Mouse (Mus musculus): Measurements from ENCODE around the gene Pik3cg. TPM values are rescaled to one million over a fixed set of nuclear protein-coding genes. Genes with fewer than 3 reads are reported as not detected.

The Pik3cg gene
- total RNA-seq, 4 experiments from 2014 or later = 1.9 to 3.9 (median 3.0) TPM

DNA sequence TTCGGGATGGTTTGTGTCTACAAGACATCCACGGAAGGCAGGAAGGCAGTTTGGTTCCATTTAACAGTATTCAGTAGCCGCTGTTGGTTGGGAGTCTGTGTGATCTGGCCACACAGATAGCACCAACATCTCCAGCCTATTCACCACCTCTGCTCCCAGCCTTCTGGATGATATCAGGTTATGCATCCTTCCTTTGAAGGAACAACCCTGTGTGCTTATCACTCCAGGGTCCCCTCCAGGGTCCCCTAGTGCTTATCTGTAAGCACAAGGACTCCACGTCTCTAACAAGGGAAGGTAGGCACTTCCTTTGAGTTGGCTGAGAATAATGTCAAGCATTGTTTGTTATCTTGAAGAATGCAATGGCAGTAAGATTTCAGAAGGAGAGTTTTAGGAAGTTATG lies 65.3 kb downstream of the Pik3cg start:
- no peak for DNase-seq

DNA sequence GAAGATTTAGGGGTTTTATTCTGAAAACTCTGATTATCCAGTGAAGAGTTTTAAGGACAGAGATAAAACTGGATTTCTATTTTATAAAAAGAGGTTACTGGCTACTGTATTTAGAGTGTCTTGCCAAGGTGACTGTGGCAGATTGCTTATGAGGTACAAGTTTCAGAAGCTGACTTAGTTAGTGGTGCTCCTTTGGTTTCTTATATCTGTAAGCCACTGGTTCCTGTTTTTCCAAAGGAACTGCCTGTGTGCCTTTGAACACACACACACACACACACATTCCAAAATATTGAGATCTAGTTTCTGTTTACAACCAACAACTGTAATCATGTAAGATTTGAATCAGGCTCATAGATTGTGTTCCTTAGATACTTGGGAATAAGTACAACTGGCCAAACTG lies 66.7 kb downstream of the Pik3cg start:
- no peak for DNase-seq

DNA sequence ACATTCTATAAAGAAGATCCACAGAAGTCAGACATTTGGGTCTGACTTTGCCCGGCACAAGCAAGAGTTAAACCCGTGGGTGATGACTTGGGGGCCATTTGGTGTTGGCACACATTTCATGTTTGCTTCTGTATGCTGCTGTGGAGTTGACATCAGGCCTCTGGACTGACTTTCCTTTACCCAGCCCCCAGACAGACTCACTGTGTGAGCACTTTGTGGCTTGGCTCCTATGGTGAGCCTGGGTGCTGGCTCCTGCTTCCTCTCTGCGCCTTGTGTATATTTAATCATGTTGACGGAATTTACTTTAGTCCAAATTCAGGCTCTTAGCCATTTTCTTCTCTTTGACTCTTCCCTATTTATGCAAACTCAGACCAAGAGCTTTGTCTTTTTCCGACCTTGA lies 69.6 kb downstream of the Pik3cg start:
- no peak for DNase-seq

DNA sequence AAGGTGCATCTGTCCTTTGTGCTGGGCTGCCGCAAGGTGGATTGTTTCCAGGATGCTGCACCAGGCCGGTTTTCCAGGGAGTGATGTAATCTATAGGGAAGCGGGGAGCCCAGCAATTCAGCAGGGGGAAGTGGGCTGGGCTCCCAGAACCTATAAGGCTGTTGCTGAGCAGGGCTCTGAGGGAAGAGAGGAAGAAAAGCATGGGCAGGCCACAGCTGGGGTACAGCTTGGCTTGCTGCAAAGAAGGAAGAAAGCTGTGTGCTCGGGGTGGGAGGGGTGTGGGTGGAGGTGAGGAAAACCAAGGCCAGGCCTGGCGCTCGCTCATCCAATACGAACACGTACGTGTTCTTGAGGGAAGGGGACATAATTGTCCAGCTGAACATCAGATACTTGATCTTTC lies 70.1 kb downstream of the Pik3cg start:
- DNase-seq = no peak

DNA sequence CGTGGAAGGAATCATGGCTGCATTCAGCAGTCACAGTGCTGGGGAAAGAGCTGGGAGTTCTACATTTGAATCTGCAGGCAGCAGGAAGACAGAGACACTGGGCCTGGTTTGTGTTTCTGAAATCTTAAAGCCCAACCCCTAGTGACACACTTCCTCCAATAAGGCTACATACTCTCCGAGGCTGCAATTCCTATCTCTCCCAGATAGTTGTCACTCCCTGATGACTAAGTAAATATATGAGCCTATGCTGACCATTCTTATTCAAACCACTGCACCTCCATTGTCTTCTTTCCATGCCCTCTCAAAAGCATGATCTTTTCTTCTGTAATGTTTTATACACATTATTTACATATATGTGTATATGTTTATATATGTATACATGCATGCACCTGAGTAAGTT lies 70.9 kb downstream of the Pik3cg start:
- no peak for DNase-seq

DNA sequence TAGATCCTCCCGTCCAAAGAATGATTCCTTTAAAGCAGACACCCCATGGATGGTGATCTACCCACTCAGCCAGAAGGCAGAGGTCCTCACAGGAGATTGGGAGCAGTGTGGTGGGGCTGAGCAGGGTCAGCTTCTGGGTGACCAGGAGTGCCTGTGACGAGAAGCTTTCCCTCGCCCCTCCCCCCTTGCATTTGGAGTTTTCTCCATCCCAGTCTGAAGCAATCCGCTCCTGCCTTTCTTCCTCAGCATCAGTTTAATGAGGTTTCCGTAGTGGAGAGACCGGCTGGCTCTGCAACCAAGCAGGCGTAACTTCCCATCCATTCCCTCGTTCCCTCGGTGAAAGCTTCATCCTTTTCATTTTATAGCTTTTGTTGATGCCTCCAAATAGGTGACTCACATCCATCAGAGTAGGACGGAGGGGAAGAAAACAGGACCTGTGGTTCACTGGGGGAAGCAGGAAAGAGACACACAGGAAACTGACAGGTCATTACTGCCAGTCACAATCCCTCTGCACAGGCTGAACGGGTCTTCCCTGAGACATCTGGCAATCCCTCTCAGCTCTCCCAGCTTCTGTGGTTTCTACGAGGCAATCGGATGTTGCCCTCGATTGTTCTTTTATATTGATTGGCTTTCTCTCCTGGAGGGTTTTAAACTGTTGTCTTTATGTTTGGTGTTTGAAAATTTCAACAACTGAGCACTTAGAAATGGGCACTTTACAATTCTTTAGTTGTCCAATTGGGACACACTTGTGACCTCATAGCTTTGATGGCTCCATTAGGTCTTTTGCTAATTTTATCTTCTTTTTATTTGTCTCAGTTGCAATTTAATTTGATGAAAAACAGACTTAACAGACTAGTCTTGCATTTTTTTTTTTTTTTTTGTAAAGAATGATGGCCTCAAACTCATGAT lies 80.6 kb downstream of the Pik3cg start:
- no peak for DNase-seq

DNA sequence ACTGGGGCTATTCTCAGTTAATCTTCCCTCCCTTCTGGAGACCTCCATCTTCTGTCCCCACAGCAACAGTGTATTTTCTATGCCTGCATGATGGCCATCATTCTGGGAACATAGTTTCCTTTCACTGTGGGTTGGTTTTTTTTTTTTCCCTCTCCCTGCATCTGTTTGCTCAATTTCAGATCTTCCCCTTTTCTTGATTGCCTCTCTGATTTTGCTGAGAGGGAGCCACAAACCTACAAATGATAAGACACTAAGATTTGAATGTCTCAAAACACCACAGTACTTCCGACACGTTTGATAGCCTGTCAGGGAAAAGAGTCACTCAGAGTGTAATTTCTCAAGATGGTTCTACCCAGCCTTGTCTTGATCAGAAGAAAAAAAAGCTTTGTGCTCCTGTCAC lies 81.3 kb downstream of the Pik3cg start:
- DNase-seq = no peak

DNA sequence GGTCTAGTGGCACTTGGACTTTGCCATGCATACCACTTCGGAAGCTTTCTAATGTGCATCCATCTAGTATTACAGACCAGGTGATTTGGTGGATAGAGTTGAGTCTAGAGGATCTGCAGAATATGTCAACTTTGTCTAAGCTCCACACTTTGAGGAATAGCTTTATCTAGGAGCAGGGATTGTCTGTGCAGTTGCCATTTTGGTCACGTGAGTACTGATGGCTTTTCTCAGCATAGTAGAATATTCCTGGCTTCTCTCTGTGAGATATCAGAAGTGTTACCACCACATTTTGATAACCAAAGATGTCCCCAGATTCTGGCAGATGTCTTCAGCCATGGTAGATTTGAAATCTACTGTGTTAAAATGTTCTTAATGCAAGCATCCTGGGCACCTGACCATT lies 84.0 kb downstream of the Pik3cg start:
- no peak for DNase-seq

DNA sequence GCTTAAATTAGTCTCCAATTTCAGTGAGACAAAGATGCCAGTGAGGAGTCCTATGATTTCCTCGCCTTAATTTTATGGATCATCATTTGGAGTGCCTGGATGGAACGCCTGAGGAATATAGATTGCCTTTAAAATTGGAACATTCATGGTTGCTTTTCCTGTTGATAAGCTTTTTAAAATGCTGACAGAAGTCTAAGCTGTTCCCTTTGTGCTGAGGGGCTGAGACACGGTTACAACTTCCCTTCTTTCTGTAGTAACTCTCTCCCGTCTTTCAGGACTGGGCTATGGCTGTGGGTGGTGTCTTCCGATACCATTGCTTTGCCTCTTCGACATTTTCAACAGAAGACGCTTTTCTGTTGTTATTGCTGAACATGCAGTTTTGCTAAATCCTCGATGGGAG lies 84.4 kb downstream of the Pik3cg start:
- no peak for DNase-seq

DNA sequence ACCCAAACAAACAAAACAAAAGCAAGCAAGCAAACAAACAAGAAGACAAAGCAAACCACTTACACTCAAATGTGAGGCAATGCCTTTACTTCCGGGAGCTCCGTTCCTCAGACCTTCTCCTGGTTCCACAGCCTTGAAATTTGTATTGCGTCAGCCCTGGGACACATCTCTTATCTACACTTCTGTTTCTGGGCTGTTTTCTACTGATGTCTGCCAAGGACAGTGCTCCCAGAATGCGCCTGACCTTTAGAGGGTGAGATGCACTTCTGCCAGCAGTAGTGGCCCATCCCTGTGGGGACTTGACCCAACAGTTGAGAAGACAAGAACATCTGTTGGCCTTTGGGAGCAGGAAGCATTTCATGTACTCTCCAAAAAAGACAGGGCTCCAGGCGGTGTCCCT lies 84.9 kb downstream of the Pik3cg start:
- DNase-seq = peak; percentile 87

Other genes with a start within 250 kb of the Pik3cg start
- gene Prkar2b, start 147.4 kb downstream of the Pik3cg start, total RNA-seq (2022) = 100 to 1,000 TPM; 295 to 379 (median 319) TPM
- 10 to 100 TPM; 10.0 to 14.3 (median 10.8) TPM for gene Ccdc71l, start 170.0 kb upstream of the Pik3cg start, total RNA-seq (2022)

All from adrenal gland, adult 8-10 months (tissue).